Mouse (Mus musculus) ovary, adult 2 months (tissue): Measurements from ENCODE around the gene Krt35. TPM values are rescaled to one million over a fixed set of nuclear protein-coding genes. Genes with fewer than 3 reads are reported as not detected.

ENCODE experiments used
- polyA plus RNA-seq: library from polyadenylated mRNA; depleted of rRNA; stranded (reverse); fragments of >200 nt; gene quantifications from 2 replicates; pipeline ENCODE4 v1.2.3, GENCODE M21; 2012; rRNA removed

Krt35 gene
- polyA plus RNA-seq = 0.07 TPM in 1 of 2 replicates, not detected in the other

DNA sequence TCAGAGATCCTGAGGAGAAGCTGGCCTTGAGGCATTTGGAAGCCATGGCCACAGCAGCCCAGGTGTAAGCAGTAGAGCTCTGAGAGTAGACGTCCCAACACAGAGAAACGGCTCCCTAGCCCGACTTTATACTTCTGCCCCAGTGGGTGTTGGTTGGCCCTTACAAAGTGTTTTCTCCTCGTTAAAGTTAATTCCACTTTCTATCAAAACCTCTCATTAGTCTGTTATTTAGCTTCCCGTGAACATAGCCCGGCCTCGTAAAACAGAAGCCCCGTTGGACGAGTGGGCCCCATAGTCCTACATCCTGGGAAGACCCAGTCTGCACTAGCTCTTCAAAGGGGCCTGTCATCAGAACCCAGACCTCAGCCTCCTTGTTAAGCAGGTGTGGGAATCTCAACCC, at the start of gene Krt35:
Krt35 (minus strand) TSS at position 101 of the 400 bp plus-strand sequence.

GRCm38 (mm10) chr11:100135731-100136130, 39.7 kb upstream of the Krt35 start, which contains the start of gene Krt15:
Gene Krt15, minus strand, starts transcription at chr11:100135928.

DNA sequence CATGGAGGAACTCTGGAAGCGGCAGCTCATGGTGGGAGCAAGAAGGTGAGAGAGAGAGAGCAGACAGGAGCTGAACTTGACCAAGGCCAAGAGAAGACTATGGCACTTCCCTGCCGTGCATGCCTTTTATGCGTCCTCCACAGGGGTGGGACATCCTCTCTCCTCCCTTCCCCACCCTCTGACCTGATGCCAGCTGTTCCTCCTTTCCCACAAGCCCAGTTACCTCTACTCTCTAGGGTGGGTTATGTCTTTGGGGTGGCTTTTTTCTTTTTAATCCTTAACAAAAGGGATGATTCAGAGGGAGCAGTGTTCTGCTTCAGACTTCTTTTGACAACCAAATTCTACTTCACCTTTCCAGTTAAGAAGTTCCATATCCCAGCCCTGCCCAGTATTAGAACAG, 25.4 kb upstream of the Krt35 start, which contains the start of gene Krt13:
Krt13 (minus strand) TSS at position 101 of the 400 bp plus-strand sequence.

DNA sequence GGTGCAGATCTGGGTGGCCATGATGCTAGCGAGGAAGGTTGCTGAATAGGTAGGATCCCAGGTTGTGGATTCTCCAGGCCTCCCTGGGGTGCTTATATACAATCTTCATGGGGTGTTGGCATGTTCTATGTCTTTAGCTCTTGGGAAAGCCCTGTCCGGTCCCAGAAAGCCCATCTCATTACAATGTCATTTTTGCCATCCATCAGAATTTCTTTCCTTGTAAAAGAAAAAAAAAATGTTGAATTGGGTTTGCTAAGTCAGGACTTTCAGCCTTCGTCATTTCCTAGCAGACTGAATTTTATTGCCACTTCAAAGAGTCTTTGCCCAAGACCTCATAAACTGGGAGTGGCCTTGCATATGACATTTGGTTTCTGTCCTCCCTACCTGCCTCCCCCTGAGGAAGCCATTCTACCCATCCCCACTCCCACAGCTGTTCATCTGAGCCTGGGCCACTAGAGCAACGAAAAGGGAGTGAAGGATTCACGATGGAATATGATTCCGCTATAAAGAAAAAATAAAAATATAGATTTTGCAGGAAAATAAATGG, 9.6 kb upstream of the Krt35 start, which contains the start of gene Krt36:
Krt36 (minus strand) TSS at position 51 of the 547 bp plus-strand sequence.

GRCm38 (mm10) chr11:100087861-100088260, 8.2 kb downstream of the Krt35 start, which contains the start of gene Krt32:
Gene Krt32, minus strand, starts transcription at chr11:100088226.

DNA sequence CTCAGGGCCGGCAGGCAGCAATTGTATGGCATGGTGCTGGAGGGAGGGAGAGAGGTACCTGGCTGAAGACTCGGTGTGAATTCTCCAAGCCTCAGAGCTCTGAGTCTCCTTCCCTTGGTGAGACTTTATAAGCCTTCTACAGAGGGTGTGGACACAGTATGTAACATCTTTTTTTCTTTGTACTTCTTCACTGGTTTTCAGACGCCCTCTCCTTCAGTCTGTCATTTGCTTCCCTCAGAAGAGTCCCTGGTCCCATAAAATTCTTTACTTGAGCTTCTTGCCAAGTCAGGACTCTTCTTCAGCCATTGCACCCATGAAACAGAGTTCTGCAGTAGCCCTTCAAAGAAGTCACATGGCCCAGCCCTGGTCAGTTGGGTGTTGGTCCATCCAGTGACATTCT, 45.6 kb downstream of the Krt35 start, which contains the start of gene Krt31:
Krt31 (minus strand) TSS at position 101 of the 400 bp plus-strand sequence.

Other genes starting within 250 kb of the Krt35 start
- gene Krtap4-16, start 244.6 kb downstream of the Krt35 start, polyA plus RNA-seq = not detected in 2 replicates
- gene Gm11568, start 238.3 kb downstream of the Krt35 start, polyA plus RNA-seq = not detected in 2 replicates
- gene Gm11559, start 231.8 kb downstream of the Krt35 start, polyA plus RNA-seq = not detected in 2 replicates
- not detected in 2 replicates for gene Krtap9-1, start 222.9 kb downstream of the Krt35 start, polyA plus RNA-seq
- not detected in 2 replicates for gene Gm11567, start 217.1 kb downstream of the Krt35 start, polyA plus RNA-seq
- gene Krtap31-1, start 188.3 kb downstream of the Krt35 start, polyA plus RNA-seq = not detected in 2 replicates
- not detected in 2 replicates for gene Gm11565, start 181.5 kb downstream of the Krt35 start, polyA plus RNA-seq
- not detected in 2 replicates for gene Krtap31-2, start 159.9 kb downstream of the Krt35 start, polyA plus RNA-seq
- gene Krtap9-5, start 147.8 kb downstream of the Krt35 start, polyA plus RNA-seq = not detected in 2 replicates
- gene Krtap29-1, start 117.2 kb downstream of the Krt35 start, polyA plus RNA-seq = not detected in 2 replicates
- gene Krtap16-1, start 109.6 kb downstream of the Krt35 start, polyA plus RNA-seq = not detected in 2 replicates
- 0.23 TPM in 1 of 2 replicates, not detected in the other for gene Krtap17-1, start 102.2 kb downstream of the Krt35 start, polyA plus RNA-seq
- gene Krt33a, start 80.0 kb downstream of the Krt35 start, polyA plus RNA-seq = not detected in 2 replicates
- not detected in 2 replicates for gene Krt33b, start 66.4 kb downstream of the Krt35 start, polyA plus RNA-seq
- not detected in 2 replicates for gene Krt34, start 54.7 kb downstream of the Krt35 start, polyA plus RNA-seq
- not detected in 2 replicates for gene Krt31, start 45.7 kb downstream of the Krt35 start, polyA plus RNA-seq
- not detected in 2 replicates for gene Krt32, start 8.0 kb downstream of the Krt35 start, polyA plus RNA-seq
- gene Krt36, start 9.4 kb upstream of the Krt35 start, polyA plus RNA-seq = 0.52 and 1.2 TPM in 2 replicates
- gene Krt13, start 25.3 kb upstream of the Krt35 start, polyA plus RNA-seq = 1.1 and 1.3 TPM in 2 replicates
- gene Krt15, start 39.7 kb upstream of the Krt35 start, polyA plus RNA-seq = 0.51 and 0.58 TPM in 2 replicates
- gene Krt19, start 52.4 kb upstream of the Krt35 start, polyA plus RNA-seq = 323 and 438 TPM in 2 replicates
- gene Krt9, start 97.0 kb upstream of the Krt35 start, polyA plus RNA-seq = not detected in 2 replicates
- 0.15 and 0.37 TPM in 2 replicates for gene Krt14, start 111.3 kb upstream of the Krt35 start, polyA plus RNA-seq
- not detected in 2 replicates for gene Krt16, start 152.7 kb upstream of the Krt35 start, polyA plus RNA-seq
- gene Krt17, start 164.8 kb upstream of the Krt35 start, polyA plus RNA-seq = 1.3 and 2.0 TPM in 2 replicates
- not detected in 2 replicates for gene Krt42, start 173.6 kb upstream of the Krt35 start, polyA plus RNA-seq
- gene Eif1, start 223.6 kb upstream of the Krt35 start, polyA plus RNA-seq = 84.8 and 87.3 TPM in 2 replicates
- not detected in 2 replicates for gene Gast, start 238.2 kb upstream of the Krt35 start, polyA plus RNA-seq